Mouse (Mus musculus) heart, embryonic 15.5 days (tissue): ENCODE measurements around the gene Ap1s3. TPM values are rescaled to one million over a fixed set of nuclear protein-coding genes. Genes with fewer than 3 reads are reported as not detected.

Experiments used
- ATAC-seq: fragments of 200-750 bp; cut with Nextera tagmentation; replicated peaks from 2 replicates; pipeline ENCODE4 v1.8.0; 2017; ENCODE audit warnings: low read depth, moderate TSS enrichment; ENCODE audit not compliant: insufficient number of reproducible peaks, insufficient read depth, low FRiP score
- H3K27ac ChIP-seq: fragments of 300-500 bp; sonication (generic); 2 replicates; pipeline ENCODE4 v1.5.1; 2015; ENCODE audit warnings: mild to moderate bottlenecking, inconsistent platforms
- H3K27me3 ChIP-seq: fragments of 300-500 bp; sonication (generic); 2 replicates; pipeline ENCODE4 v1.6.1; 2015; ENCODE audit warnings: inconsistent platforms
- H3K36me3 ChIP-seq: fragments of 300-500 bp; sonication (generic); 2 replicates; pipeline ENCODE4 v1.6.1; 2015; ENCODE audit warnings: mild to moderate bottlenecking, inconsistent platforms
- H3K4me1 ChIP-seq: fragments of 300-500 bp; sonication (generic); replicated peaks from 2 replicates; pipeline ENCODE4 v1.6.1; 2015; ENCODE audit warnings: inconsistent platforms
- H3K4me2 ChIP-seq: fragments of 300-500 bp; sonication (generic); 2 replicates; pipeline ENCODE4 v1.6.1; 2015; ENCODE audit warnings: inconsistent platforms, mild to moderate bottlenecking, moderate library complexity
- H3K4me3 ChIP-seq: fragments of 300-500 bp; sonication (generic); 2 replicates; pipeline ENCODE4 v1.5.1; 2015; ENCODE audit warnings: mild to moderate bottlenecking, inconsistent platforms
- H3K9ac ChIP-seq: fragments of 300-500 bp; sonication (generic); 2 replicates; pipeline ENCODE4 v1.6.1; 2015; ENCODE audit warnings: mild to moderate bottlenecking, inconsistent platforms
- H3K9me3 ChIP-seq: fragments of 300-500 bp; sonication (generic); replicated peaks from 2 replicates; pipeline ENCODE4 v1.6.1; 2016; ENCODE audit warnings: inconsistent platforms
- WGBS: fragments of 180-500 bp; shearing (Covaris S2); methylation state at CpG from one replicate; pipeline ENCODE4 v1.1.7; 2015; ENCODE audit warnings: mixed read lengths; 5-methylcytosine and 5-hydroxymethylcytosine counted together
- polyA plus RNA-seq: library from polyadenylated mRNA; unstranded; fragments of >200 nt; fragmentation: Nextera tagmentation; extraction: Ambion mirVana; gene quantifications from 2 replicates; pipeline ENCODE4 v1.2.1, GENCODE M21; 2015

Gene Ap1s3
- polyA plus RNA-seq: 0.09 and 0.51 TPM in 2 replicates

DNA sequence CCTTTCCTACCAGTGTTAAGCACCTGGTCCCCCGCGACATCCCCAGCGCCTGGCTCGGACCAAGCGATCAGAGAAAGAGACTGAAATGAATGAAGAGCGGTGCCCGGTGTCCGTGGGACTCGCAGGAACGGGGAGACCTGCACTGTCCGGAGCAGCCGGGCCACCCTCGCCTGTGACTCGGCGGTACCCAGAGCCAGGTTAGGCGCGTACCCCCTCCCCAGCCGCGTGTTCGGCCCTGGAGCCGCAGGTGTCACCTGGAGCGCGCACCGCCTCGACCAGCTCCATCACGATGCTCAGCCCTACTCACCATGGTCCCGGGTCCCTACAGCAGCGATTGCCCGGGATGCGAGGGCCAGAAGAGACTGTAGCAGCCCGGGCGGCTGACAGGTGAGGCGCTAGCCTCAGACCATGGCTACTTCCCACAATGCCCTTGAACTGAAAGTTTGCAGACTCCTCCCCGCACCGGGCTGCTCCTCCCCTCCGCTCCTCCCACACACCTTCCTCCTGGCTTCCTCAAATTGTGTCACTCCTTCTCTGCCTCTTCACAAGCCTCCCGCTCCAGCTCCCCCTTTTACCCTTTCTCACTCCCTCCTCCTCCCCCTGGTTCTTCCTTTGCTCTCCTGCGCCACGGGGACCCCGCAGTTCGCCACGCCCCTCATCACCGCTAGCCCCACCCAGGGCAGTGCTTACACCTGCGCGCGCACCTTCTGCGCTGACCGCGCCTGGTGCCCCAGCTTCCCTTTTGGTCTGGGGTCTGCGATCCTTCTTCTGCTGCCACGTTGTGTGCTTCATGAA lies at the start of gene Ap1s3:
TSS of gene Ap1s3 (minus strand) at position 430 of the 795 bp plus-strand sequence.
- Histone ChIP-seq H3K9ac (peak within 1 kb of the TSS; percentile 59), H3K36me3 (no peaks in the 10 kb centered on the region), H3K27ac (no peak within 1 kb of the TSS), H3K4me3 (peak within 1 kb of the TSS; percentile 80), H3K4me2 (peak within 1 kb of the TSS; percentile 98), H3K4me1 (peaks cover 26% of the 10 kb centered on the region), H3K27me3 (peaks cover 37% of the 10 kb centered on the region), H3K9me3 (no peaks in the 10 kb centered on the region)
- WGBS: under 1% methylated on average over 51 of the region's 51 CpGs
- ATAC-seq: peak; percentile 69

DNA sequence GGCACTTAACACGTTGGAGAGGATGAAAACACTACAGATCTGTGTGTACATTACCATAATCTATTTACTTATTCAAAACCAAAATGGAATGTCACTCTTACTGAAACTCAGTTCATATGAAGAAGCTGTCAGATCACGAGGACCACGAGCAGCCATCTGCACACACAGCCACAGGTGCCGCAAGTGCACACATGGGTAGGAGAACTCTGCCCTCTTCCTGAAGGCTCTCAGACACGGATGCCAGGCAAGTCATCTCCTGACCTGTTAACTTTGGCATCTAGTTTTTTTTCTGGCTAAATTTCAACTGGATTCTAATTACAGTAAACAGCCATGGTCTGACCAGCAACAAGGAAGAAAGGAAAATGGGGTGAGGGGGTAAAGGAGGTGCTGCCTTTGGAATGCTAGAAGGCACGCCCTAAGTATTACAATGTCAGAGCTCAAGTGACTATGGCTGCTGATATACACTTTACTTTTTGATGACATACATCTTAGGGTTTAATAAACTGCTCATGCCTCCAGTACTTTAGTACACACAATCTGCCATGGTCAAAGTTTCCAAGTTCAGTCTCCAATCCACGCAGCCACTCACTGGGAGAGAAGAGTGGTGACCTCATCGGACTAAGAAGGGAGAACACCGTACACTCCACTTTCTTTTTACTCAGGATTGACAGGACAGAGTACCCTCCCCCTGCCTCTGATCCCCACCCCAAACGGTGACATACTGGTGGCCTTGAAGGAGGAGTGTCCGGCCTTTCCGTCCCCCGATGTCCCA lies 42.6 kb upstream of the Ap1s3 start:
- Histone ChIP-seq H3K36me3 (peaks cover 25% of the 10 kb centered on the region), H3K27me3 (no peaks in the 10 kb centered on the region), H3K4me2 (no peak overlapping the region), H3K4me1 (peaks cover 7% of the 10 kb centered on the region), H3K27ac (no peak overlapping the region), H3K9ac (no peak overlapping the region), H3K4me3 (no peak overlapping the region), H3K9me3 (no peaks in the 10 kb centered on the region)
- ATAC-seq: no peak
- 89% methylated on average over 13 of the region's 13 CpGs for WGBS

DNA sequence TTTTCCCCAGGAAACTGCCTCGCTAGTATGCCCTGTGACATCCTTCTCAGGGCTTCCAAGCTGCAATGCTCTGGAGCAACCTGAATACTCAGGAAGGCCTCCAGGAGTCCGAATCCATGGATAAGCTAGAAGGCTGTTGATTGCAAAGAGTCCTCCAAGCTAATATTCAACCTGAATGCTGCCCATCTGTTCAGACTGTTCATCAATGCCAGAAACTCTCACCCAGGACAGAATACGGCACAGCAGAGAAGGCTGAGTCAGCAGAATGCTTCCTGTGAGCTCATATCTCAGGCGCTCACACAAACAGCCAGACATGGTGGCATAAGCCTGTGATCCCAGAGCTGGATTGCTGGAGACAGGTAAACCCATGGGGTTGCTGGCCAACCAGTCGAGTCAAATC lies 41.3 kb upstream of the Ap1s3 start:
- Histone ChIP-seq H3K9ac (no peak overlapping the region), H3K4me1 (peaks cover 7% of the 10 kb centered on the region), H3K9me3 (no peaks in the 10 kb centered on the region), H3K4me3 (no peak overlapping the region), H3K36me3 (peaks cover 25% of the 10 kb centered on the region), H3K4me2 (no peak overlapping the region), H3K27ac (no peak overlapping the region), H3K27me3 (no peaks in the 10 kb centered on the region)
- ATAC-seq: no peak
- 85% methylated on average over 5 of the region's 5 CpGs for WGBS

DNA sequence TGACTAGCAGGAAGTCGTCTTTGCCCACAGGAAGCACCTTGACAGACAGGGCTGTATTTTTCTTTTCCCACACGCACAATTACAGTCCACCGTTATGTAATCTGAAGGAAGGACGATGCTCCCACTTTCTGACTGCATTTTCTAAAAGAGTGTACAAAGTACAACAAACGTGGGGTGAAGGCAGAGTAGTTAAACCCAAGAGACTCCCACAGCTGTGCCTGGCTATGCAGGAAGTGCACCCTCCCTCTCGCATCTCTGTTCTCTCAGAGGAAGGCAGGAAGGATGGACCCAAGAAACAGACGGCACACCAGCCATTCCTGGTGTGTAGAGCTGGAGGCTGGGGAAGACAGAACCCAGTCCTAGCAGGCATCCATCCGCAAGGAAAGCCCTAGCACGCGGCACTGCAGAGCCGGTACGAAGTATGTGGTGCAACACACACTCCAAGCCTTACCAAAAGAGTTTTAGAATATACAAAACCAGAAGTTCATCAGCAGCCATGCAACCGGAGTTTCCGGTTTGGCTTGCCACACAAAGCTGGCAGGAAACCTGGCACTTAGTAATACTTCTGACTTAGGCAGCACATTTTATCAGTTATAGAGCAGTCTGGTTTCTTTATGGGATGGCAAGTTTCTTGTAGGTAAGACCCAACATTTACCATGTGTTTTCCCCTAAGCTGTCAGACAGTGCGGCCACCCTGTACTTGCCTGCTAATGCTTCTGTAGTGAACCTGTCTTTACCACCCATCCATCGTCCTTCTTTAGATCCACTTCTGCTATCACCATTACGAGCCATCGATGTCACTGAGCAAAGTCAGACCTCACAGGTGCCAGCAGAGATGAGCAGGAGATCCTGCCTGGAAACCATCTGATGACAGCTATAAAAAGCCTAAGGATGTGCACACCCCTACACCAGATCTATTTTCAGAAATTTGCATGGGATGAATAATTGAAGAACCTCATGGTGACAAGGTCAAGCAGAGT lies 39.7 kb upstream of the Ap1s3 start:
- 63% methylated on average over 18 of the region's 18 CpGs for WGBS
- no peak for ATAC-seq
- Histone ChIP-seq H3K4me3 (no peak overlapping the region), H3K9me3 (no peaks in the 10 kb centered on the region), H3K27ac (peak overlapping the region; percentile 10; the same call in 1 of the 2 replicates), H3K4me2 (no peak overlapping the region), H3K27me3 (no peaks in the 10 kb centered on the region), H3K36me3 (peaks cover 33% of the 10 kb centered on the region), H3K4me1 (peaks cover 7% of the 10 kb centered on the region), H3K9ac (no peak overlapping the region)

DNA sequence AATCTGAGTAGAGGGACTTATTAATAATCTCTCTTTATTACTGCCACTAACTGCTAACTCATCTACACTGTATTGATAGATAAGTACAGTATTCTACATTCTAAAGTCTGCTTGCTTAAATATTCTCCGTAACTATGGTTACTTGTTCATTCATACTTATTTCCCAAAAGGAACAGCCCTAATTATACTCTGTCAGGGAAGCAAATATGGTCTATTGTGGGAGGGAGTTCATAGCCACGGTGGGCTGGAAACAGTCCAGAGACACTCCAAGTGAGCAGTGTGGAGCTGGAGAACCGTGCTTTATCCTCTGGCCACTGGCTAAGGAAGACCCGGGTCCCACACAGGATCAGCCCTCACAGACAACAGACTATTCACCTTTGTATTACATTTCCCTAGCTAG lies 38.9 kb upstream of the Ap1s3 start:
- Histone ChIP-seq H3K9me3 (no peaks in the 10 kb centered on the region), H3K4me1 (peaks cover 7% of the 10 kb centered on the region), H3K4me3 (no peak overlapping the region), H3K4me2 (no peak overlapping the region), H3K27me3 (no peaks in the 10 kb centered on the region), H3K9ac (no peak overlapping the region), H3K27ac (peak overlapping the region; percentile 10; the same call in 1 of the 2 replicates), H3K36me3 (peaks cover 38% of the 10 kb centered on the region)
- no peak for ATAC-seq
- 41% methylated on average over 4 of the region's 4 CpGs for WGBS

DNA sequence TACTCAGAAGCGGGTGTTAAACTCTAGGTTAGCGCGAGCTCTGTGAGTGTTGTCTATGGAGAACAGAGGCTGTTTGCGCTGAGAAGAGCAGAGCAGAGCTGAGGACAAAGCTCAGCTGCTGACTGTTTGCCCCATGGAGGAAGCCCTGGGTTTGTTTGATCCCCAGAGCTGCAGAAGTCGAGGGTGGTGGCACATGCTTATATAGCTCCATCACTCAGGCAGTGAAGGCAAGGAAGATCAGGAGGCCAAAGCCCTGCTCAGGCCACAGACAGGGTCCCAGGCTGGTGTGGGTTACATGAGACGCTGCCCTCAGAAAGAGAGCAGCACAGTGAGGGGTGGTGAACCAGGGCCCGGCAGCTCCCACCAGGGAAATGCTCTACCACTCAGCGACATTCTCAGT lies 38.4 kb upstream of the Ap1s3 start:
- H3K4me3 ChIP-seq: no peak overlapping the region
- peaks cover 41% of the 10 kb centered on the region for H3K36me3 ChIP-seq
- no peak overlapping the region for H3K27ac ChIP-seq
- WGBS: 81% methylated on average over 8 of the region's 8 CpGs
- no peaks in the 10 kb centered on the region for H3K27me3 ChIP-seq
- peaks cover 7% of the 10 kb centered on the region for H3K4me1 ChIP-seq
- no peak for ATAC-seq
- no peak overlapping the region for H3K4me2 ChIP-seq
- no peaks in the 10 kb centered on the region for H3K9me3 ChIP-seq
- no peak overlapping the region for H3K9ac ChIP-seq

DNA sequence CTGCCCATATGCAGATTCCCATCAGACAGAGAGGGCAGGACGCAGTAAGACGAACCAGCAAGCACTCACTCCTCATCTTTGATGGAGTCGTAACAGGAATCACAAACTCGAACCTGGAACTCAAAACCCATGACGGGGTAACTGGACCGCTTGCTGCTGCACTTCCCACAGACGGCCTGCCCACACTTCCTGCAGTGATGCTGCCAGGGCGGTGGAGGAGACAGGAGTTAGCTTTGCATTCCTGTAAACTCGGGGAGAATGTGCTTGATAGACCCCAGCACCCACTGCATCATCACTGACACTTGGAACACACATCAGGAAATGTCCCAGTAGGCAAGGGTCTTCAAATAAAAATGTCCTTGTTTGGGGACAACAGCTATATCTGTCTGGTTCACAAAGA lies 35.6 kb upstream of the Ap1s3 start:
- 75% methylated on average over 9 of the region's 9 CpGs for WGBS
- ATAC-seq: no peak
- Histone ChIP-seq H3K27me3 (no peaks in the 10 kb centered on the region), H3K4me3 (no peak overlapping the region), H3K4me1 (peaks cover 7% of the 10 kb centered on the region), H3K36me3 (peaks cover 30% of the 10 kb centered on the region), H3K9me3 (no peaks in the 10 kb centered on the region), H3K27ac (no peak overlapping the region), H3K9ac (no peak overlapping the region), H3K4me2 (no peak overlapping the region)

DNA sequence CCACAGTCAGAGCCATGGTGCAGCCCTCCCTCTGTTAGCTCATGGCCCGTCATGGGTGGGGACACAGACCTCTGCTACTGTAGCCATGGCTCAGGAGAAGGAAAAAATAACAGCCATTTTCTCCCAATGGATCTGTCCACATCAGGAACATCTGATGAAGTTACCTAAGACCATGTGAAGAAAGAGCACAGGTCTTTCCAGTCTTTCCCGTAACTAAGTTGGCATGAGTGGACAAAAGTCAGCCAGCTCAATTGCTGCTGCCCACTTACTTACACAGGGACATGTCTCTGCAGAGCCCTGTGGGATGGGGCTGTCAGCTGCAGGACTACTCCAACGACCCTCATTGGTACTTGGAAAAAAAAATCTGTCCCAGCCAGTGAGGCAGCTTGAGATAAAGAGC lies 34.9 kb upstream of the Ap1s3 start:
- WGBS: 75% methylated on average over 3 of the region's 3 CpGs
- H3K36me3 ChIP-seq: peaks cover 30% of the 10 kb centered on the region
- ATAC-seq: no peak

DNA sequence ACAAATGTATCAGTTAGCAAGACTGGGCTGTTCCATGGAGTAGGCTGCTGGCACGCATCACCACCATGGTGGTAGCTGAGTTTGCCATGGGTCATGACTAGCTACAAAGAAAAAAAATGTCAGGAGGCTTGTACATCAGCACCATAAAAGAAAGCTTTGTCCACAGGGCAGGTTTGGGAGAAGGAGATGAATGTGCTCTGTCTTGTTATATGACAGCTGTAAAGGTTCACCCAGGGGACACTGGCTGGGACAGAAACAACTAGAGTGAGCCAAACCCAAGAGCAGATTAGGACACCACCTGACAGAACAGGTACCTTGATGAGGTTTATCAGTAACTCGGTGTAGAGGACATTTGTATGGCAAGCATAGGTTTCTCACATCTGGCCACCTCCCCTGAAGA lies 32.9 kb upstream of the Ap1s3 start:
- Histone ChIP-seq H3K4me2 (no peak overlapping the region), H3K9me3 (no peaks in the 10 kb centered on the region), H3K4me3 (no peak overlapping the region), H3K27me3 (no peaks in the 10 kb centered on the region), H3K36me3 (peaks cover 34% of the 10 kb centered on the region), H3K27ac (no peak overlapping the region), H3K9ac (no peak overlapping the region), H3K4me1 (no peaks in the 10 kb centered on the region)
- 78% methylated on average over 2 of the region's 2 CpGs for whole genome bisulfite sequencing
- no peak for ATAC-seq

More for the DNA sequence above, 34.9 kb upstream of the Ap1s3 start:
- Histone ChIP-seq H3K9me3 (no peaks in the 10 kb centered on the region), H3K9ac (no peak overlapping the region), H3K4me1 (peaks cover 5% of the 10 kb centered on the region), H3K4me3 (no peak overlapping the region), H3K27ac (no peak overlapping the region), H3K4me2 (no peak overlapping the region), H3K27me3 (no peaks in the 10 kb centered on the region)

DNA sequence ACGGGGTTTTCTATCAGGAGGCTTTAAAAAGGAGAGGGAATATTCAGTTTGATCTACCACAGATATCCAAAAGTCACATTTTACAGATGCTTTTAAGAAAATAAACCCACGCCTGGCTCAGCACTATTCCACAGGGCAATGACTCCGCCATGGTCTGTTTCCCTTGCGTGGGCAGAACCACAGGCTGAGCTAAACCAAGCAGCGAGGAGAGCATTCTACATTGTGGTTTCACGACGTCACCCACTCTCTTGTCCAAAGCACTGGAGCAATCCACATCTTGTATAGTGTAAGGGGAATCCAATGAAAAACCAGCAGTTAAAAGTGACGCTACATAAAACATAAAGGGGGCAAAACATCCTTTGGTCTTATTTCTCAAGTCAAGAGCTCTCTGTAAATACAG lies 31.7 kb upstream of the Ap1s3 start:
- Histone ChIP-seq H3K9me3 (no peaks in the 10 kb centered on the region), H3K4me2 (no peak overlapping the region), H3K27me3 (no peaks in the 10 kb centered on the region), H3K9ac (no peak overlapping the region), H3K4me3 (no peak overlapping the region), H3K4me1 (no peaks in the 10 kb centered on the region), H3K27ac (no peak overlapping the region), H3K36me3 (peaks cover 34% of the 10 kb centered on the region)
- ATAC-seq: no peak
- 89% methylated on average over 8 of the region's 8 CpGs for WGBS

DNA sequence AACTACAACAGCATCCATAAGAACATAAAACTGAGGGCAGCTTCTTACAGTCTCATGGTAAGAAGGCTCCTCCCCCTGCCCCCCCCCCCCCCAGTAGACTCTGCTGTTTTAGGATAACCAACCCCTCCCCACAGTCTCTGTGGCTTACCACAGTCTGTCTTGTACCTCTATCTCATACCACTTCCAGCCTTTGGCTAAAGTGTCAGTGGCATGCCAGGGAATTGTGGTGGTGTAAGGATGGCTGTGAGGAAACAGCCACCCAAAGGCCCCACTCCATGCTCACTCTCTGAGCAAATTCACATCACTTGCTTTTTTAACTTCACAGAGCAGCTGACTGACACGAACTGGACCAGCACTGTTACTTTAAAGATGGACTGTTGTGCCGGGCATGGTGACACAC lies 26.7 kb upstream of the Ap1s3 start:
- Histone ChIP-seq H3K36me3 (peaks cover 6% of the 10 kb centered on the region; the same call in 1 of the 2 replicates), H3K4me2 (no peak overlapping the region), H3K4me3 (no peak overlapping the region), H3K9me3 (no peaks in the 10 kb centered on the region), H3K4me1 (peaks cover 7% of the 10 kb centered on the region), H3K27me3 (no peaks in the 10 kb centered on the region), H3K27ac (no peak overlapping the region), H3K9ac (no peak overlapping the region)
- ATAC-seq: no peak
- WGBS: 80% methylated on average over 2 of the region's 2 CpGs
